Mouse (Mus musculus) adrenal gland (tissue): Measurements from ENCODE around the gene Nfatc2.

ENCODE experiments used
- intact Hi-C: fragments of 180-260 bp; cut with DNase I; formaldehyde crosslinking; loops from one replicate; pipeline ENCODE4 v1.15.1; 2025

Nfatc2 gene

GRCm38 (mm10) chr2:168579601-168580130 is 21.8 kb downstream of the Nfatc2 start:
- intact Hi-C loops, result loop anchor here (5.0 kb wide), 1 partner anchor 37 kb away; no protein-coding TSS in a partner anchor

- intact Hi-C loops, result no loop called here
Measured at GRCm38 (mm10) chr2:168579109-168579508, 22.3 kb downstream of the Nfatc2 start.

DNA sequence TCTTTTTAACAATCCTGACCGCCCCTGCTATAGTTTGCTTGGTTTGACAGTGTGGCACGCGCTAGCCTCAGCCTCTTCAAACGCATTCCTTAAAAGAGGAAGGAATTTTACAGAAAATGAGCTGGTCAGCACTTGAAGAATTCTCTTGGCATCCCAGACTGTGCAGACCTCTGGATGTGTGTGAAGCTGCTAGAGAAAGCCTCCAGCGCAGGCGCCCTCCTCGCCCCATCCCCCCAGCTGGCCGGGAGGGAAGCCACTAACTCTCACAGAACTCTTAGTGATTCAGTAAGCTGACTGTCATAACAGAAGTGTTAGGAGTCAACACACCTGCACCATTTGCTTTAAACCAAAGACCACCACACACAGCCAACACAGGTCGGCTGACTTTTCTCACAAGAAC is 23.3 kb downstream of the Nfatc2 start:
- intact Hi-C loops, result no loop called here

GRCm38 (mm10) chr2:168577381-168577780 is 24.1 kb downstream of the Nfatc2 start:
- intact Hi-C loops, result no loop called here

DNA sequence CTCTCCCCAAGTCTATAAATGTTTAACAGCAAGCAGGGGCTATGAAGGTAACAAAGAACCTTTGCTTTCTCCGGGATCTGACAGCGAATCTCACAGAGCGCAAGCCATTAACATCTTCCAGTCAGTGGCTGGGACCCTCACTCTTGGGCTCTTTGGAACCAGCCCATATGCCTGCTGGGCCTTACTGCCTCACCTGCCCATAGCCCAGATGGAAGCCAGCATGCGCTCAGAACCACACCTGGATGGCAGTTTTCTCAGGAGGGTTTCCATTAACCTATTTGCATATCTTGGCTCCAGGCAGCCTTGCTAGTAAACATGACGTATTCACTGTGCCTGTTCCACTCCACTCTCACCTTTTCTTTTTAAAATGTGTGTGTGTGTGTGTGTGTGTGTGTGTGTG is 25.6 kb downstream of the Nfatc2 start:
- intact Hi-C loops, result no loop called here

- intact Hi-C loops, result no loop called here
Measured at GRCm38 (mm10) chr2:168574934-168575333, 26.5 kb downstream of the Nfatc2 start.

DNA sequence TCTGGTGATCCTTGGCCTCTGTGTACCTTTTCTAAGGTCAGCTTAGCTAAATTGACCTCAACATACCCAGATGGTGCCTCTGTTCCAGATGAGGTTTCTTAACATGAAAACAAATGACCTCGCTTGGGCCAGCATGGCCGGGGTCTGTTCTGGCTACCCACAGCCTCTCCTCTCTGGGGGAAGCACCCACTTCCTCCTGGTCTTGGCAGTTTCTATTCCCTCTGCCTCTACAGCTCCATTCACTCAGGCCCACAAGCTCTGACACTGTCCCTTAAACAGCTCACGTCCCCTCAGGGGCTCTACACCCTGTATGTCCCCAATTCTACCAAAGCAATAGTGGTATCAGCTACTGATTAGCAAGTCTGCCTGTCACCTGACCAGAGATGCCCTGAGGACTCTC is 27.6 kb downstream of the Nfatc2 start:
- intact Hi-C loops, result no loop called here

- intact Hi-C loops, result no loop called here
Measured at GRCm38 (mm10) chr2:168571241-168571640, 30.2 kb downstream of the Nfatc2 start.

DNA sequence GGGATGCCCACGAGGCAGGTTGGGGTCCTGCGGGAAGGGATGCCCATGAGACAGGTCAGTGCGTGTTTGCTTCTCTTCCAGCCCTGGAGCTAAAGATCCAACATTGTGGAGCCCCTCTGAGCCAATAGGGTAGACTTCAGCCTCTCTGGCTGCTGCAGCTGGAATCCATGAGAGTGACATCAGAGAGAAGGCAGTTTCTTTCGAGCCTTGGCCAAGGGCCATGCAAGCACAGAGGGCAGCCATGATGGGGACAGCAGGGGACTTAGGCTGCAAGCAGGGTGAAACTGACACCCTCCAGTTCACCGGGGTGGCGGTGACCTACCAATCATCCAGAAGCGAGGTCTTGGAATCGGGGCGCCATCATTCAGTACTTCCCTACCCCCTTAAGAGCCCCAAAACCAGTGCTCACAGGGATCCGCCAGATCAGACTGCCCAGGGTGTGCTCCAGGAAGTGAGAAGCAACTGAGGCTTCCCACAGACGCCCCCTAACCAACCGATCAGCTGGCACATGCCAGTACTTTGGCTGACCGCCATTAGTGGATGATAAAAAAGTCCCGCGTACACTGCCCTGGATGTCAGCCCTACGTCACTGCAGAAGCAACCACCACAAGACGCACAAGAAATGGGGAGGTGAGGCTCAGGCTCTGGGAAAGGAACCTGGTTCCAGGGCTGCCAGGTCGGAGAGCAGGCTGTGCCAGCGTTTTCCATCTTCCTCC is 35.8 kb downstream of the Nfatc2 start:
- intact Hi-C loops, result no loop called here

- intact Hi-C loops, result no loop called here
Measured at GRCm38 (mm10) chr2:168563184-168563583, 38.3 kb downstream of the Nfatc2 start.

GRCm38 (mm10) chr2:168557035-168557434 is 44.4 kb downstream of the Nfatc2 start:
- intact Hi-C loops, result no loop called here

GRCm38 (mm10) chr2:168555897-168556670 is 45.4 kb downstream of the Nfatc2 start:
- intact Hi-C loops, result no loop called here

DNA sequence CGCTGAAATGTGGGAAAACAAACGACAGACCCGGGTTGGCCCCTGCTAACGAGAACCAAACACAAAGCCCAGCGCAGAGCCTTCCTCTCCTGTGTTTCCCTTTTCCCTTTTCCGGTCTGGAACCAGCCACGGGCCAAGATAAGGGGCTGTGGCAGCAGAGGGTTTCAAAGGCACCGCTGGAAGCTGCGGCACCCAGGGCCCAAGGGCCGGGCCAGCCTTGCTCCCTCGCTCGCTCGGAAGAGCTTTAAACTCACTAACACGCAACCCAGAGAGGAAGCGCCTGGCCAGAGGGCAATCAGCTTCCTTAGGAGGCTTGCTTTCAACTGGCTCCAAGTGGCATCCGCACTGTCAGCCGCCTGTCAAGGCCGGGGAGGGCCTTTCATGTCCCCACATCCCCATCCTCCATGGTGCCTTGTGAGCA is 47.9 kb downstream of the Nfatc2 start:
- intact Hi-C loops, result loop anchor here (5.0 kb wide), 1 partner anchor 81 kb away; no protein-coding TSS in a partner anchor

DNA sequence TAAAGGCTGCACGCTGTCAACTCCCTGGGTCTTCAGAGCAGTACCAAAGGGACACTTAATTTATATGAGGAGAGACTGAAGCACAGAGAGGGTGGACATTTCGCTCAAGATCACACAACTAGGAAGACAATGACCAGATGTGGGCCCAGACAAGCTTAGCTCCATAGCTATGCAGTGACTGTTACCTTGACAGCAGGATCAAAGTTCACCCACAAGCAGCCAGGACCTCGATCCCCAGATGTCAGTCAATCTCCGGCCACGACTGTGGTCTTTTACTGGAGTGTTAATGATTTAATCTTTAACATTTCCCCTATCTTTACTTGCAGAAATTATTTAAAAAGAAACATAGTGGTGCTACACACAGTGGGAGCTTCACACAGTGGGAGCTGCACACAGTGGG is 49.1 kb downstream of the Nfatc2 start:
- intact Hi-C loops, result loop anchor here (5.0 kb wide), 1 partner anchor 80 kb away; no protein-coding TSS in a partner anchor

GRCm38 (mm10) chr2:168551218-168551617 is 50.2 kb downstream of the Nfatc2 start:
- intact Hi-C loops, result loop anchor here (5.0 kb wide), 1 partner anchor 79 kb away; no protein-coding TSS in a partner anchor

DNA sequence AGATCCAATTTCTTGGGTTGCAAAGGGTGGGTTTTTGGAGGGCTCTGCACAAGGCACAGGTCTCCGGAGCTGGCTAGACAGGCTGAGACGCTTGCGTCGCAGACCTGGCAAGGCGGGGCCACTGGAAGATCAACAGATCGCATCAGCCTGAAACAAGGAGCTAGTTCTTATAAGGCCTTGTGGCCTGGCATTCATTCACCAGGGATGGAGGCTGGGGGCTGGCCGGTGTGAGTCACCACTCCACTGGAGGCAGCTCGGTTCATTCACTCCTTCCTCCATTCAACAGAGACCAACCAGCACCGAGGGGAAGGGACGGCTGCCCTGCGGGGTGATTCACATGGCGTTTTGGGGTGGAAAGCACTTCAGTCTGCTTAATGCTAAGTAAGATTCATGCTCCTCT is 52.1 kb downstream of the Nfatc2 start:
- intact Hi-C loops, result no loop called here

GRCm38 (mm10) chr2:168548008-168548407 is 53.4 kb downstream of the Nfatc2 start:
- intact Hi-C loops, result no loop called here

GRCm38 (mm10) chr2:168545901-168546557 is 55.4 kb downstream of the Nfatc2 start:
- intact Hi-C loops, result no loop called here

GRCm38 (mm10) chr2:168544102-168544501 is 57.4 kb downstream of the Nfatc2 start:
- intact Hi-C loops, result loop anchor here (5.0 kb wide), 1 partner anchor 38 kb away; no protein-coding TSS in a partner anchor

- intact Hi-C loops, result loop anchor here (5.0 kb wide), 1 partner anchor 39 kb away; no protein-coding TSS in a partner anchor
Measured at GRCm38 (mm10) chr2:168543026-168543425, 58.4 kb downstream of the Nfatc2 start.

DNA sequence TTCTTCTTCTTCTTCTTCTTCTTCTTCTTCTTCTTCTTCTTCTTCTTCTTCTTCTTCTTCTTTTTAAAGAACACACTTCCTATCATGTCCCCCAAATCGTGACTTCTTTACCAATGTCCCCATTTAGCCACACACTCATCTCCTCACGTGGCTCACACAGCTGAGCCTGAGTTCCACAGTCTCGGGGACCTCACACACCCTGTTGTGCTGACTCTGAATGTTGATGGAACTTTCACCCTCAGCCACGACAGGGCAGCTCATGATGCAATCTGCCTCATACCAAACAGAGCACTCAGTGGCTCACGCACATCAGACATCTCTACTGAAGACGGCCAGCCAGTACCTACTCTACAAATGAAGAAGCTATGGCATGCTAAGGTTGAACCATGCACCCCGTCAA is 60.2 kb downstream of the Nfatc2 start:
- intact Hi-C loops, result loop anchor here (5.0 kb wide), 1 partner anchor 41 kb away; no protein-coding TSS in a partner anchor
